Mouse (Mus musculus): ENCODE data around the gene Olfm4. TPM values are rescaled to one million over a fixed set of nuclear protein-coding genes. Genes with fewer than 3 reads are reported as not detected.

Olfm4 gene
- polyA plus RNA-seq, 1 experiment, result 0.28 TPM

DNA sequence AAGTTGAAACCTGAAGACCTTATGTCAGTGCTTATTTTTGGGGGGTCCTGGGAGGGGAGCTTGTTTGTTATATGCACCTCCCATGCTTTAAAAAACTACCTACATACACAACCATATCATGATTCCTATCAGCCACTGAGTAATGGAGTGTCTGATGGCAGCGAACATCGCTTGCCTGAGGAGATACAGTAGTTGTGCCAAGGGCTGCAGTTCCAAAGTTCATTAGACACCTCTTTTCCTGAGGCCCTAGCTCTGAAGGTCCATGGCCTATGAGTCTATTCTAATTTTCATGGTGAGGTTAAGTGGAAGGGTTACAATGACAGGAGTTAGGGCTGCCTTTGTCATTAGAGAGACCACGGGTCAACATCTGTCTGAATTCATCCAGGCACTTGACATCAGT lies 26.5 kb downstream of the Olfm4 start:
- H3K36me3 ChIP-seq (replicated peaks; ENCODE audit: low read length), result no peaks in the 10 kb centered on the region
- H3K9me3 ChIP-seq, result peaks cover 5% of the 10 kb centered on the region; the same call in 1 of the 2 replicates
- TF ChIP-seq GATA1 (IDR thresholded peaks at IDR 0.05; ENCODE audit: borderline replicate concordance, low read length), result no peak
- no peak for TF ChIP-seq FLI1 (IDR thresholded peaks at IDR 0.05; ENCODE audit: low read length)
- no peaks in the 10 kb centered on the region for H3K27me3 ChIP-seq (replicated peaks)
- H3K4me1 ChIP-seq, result no peaks in the 10 kb centered on the region
- no peak overlapping the region for H3K4me3 ChIP-seq (replicated peaks)

DNA sequence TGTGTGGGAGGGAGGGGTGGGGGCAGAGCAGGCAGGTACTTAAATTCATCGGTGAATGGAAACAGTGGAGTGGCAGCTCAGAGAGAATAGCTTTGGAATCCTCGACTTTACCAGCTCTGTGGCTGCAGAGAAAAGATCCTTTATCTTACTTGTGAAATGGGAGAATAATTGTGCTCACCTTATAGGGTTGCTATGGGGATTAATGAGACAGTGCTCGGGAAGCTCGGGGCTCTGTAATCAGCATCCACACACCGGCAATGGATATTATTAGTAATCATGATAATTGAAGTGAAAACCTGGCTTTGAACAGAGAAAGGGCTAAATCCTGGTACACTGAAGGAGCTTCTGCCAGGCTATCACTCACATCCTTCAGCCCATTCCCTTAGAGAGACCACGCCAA lies 31.1 kb downstream of the Olfm4 start:
- no peaks in the 10 kb centered on the region for H3K36me3 ChIP-seq (replicated peaks; ENCODE audit: low read length)
- H3K27me3 ChIP-seq (replicated peaks), result no peaks in the 10 kb centered on the region
- H3K4me3 ChIP-seq (replicated peaks), result no peak overlapping the region
- no peaks in the 10 kb centered on the region for H3K4me1 ChIP-seq
- TF ChIP-seq GATA1 (IDR thresholded peaks at IDR 0.05; ENCODE audit: borderline replicate concordance, low read length), result no peak
- no peak for TF ChIP-seq FLI1 (IDR thresholded peaks at IDR 0.05; ENCODE audit: low read length)
- 0 out of 2 replicates have a peak, but pooled peaks cover 3% of the 10 kb centered on the region for H3K9me3 ChIP-seq

DNA sequence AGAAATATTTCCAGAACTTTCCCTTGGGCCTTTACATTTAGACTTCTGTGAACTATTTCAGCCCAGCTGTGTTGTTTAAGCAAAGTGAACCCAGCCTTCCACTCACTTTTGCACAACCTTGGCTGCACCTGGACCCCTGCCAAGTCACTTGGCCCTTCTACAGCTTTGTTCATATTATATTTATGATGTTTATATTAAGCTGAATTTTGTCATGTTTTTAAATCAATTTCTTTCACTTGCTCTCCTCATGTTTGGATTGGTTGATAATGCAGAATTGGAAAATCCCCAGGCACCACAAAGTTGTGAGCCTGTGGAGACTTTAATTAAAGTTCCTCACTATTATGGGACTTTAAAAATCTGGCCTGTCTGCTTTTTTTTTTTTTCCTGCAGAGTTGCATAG lies 32.2 kb downstream of the Olfm4 start:
- TF ChIP-seq FLI1 (IDR thresholded peaks at IDR 0.05; ENCODE audit: low read length) (no peak), GATA1 (IDR thresholded peaks at IDR 0.05; ENCODE audit: borderline replicate concordance, low read length) (no peak)
- Histone ChIP-seq H3K36me3 (replicated peaks; ENCODE audit: low read length) (no peaks in the 10 kb centered on the region), H3K9me3 (0 out of 2 replicates have a peak, but pooled peaks cover 3% of the 10 kb centered on the region), H3K4me3 (replicated peaks) (no peak overlapping the region), H3K27me3 (replicated peaks) (no peaks in the 10 kb centered on the region), H3K4me1 (no peaks in the 10 kb centered on the region)

DNA sequence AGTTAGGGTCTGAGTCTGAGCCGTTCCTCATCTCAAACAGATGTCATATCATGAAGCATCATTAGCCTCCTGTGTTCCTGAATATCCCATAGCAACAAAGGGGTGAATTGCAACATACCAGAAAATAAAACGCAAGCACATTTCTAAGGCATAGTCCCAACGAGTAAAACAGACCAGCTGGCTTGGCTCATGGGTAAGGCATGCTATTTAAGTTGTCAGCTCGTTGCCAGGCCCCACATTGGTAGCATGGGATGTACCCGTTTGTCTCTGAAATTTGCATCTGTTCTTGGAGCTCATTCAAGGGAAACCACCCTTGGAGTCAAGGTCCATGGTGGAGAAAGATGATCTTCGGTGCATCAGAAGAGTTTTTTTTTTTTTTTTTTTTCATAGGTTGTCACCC lies 42.2 kb downstream of the Olfm4 start:
- H3K4me1 ChIP-seq, result no peaks in the 10 kb centered on the region
- H3K27me3 ChIP-seq (replicated peaks), result no peaks in the 10 kb centered on the region
- TF ChIP-seq FLI1 (IDR thresholded peaks at IDR 0.05; ENCODE audit: low read length) (no peak), GATA1 (IDR thresholded peaks at IDR 0.05; ENCODE audit: borderline replicate concordance, low read length) (no peak)
- H3K9me3 ChIP-seq, result peaks cover 24% of the 10 kb centered on the region; the same call in 1 of the 2 replicates
- no peak overlapping the region for H3K4me3 ChIP-seq (replicated peaks)
- no peaks in the 10 kb centered on the region for H3K36me3 ChIP-seq (replicated peaks; ENCODE audit: low read length)

DNA sequence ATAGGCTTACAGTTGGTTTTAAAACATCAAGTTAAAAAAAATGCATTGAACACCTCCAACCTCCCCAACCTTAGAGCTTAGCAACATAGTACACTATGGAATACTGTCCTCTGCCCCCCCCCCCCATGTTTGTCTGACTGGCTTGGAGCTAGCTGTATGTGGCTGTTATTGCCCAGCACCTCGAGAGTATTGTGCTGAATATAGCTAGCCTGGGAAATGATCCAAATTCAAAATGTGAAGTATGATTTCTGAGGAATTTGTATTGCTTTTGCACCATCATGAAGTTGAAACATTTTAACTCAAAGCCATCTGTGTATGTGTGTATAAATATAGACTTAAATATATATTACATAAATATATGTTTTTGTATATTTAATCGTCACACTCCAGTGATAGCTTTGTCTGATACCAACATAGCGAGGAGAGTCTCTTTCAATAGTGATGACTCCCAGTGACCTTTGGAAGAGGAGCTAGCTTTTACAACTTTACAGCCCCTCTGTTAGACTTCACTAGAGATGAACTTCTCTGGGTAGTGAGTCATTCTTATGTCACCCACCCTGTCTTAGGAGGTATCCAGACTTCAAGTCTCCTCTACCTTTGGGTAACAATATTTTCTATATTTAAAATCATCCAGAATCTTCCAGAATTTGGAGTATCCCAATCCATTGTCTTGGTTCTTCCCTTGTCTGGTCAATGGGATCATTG lies 45.6 kb downstream of the Olfm4 start:
- TF ChIP-seq GATA1 (IDR thresholded peaks at IDR 0.05; ENCODE audit: borderline replicate concordance, low read length) (no peak), FLI1 (IDR thresholded peaks at IDR 0.05; ENCODE audit: low read length) (no peak)
- no peaks in the 10 kb centered on the region for H3K36me3 ChIP-seq (replicated peaks; ENCODE audit: low read length)
- no peaks in the 10 kb centered on the region for H3K4me1 ChIP-seq
- H3K27me3 ChIP-seq (replicated peaks), result no peaks in the 10 kb centered on the region
- H3K4me3 ChIP-seq (replicated peaks), result no peak overlapping the region
- peaks cover 18% of the 10 kb centered on the region; the same call in 1 of the 2 replicates for H3K9me3 ChIP-seq

DNA sequence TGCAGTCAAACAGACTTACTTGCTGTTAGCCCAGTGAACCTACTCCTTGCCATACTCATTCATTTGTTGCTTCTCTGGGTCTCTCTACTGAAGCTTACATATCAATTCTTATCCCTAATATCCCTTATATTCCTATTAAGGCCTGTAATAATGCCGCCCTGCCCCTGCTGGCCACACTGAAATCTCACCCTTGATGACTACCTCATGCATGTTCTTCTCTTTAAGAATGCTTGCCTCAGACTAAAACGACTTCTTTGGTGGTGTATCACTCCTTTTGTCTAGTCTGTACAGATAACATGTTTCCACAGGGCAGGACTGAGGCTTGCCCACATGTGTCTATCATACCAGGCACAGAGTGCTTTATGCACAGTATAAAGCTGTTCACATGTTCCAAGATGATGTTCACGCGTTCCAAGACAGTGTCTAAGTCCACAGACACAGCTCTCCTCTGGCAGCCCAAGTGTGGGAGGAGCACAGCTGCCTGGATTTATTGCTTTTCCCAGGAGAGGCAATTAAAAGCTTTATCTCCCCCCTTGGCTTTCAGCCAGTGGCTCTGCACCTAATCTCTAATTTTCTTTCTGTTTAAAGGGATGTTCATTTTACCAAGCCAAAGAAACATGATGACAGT lies 55.9 kb downstream of the Olfm4 start:
- no peak overlapping the region for H3K4me3 ChIP-seq (replicated peaks)
- H3K4me1 ChIP-seq, result no peaks in the 10 kb centered on the region
- no peaks in the 10 kb centered on the region for H3K36me3 ChIP-seq (replicated peaks; ENCODE audit: low read length)
- H3K27me3 ChIP-seq (replicated peaks), result no peaks in the 10 kb centered on the region
- 0 out of 2 replicates have a peak, but pooled peaks cover 2% of the 10 kb centered on the region for H3K9me3 ChIP-seq
- TF ChIP-seq GATA1 (IDR thresholded peaks at IDR 0.05; ENCODE audit: borderline replicate concordance, low read length), result no peak

DNA sequence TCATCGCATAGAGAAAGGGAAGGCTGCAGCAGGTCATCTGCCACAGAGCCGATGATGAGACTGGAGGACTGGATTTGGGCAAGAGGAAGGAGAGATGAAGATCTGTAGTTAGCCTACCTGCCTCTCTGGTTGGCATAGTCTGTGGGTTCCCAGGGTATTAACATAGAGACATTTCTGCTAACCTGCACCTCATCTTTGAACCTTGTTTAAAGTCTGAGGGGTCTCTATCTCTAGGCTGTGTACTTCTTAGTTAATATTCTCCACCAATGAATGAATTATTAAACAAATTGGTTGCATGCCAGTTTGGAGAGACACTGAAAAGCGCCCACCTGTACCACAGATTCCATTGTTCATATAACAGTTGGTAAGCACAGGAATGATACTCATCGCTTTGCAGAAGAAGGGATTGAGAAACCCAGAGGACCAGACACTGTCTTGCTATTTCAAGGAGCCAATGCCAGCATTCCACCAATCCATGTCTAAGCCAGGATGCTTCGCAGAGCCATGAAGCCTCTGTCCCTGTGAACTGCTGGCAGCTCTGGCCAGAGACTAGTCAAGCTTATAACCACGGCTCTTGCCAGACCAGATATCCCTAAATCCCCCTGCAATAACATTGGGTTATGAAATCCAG lies 62.3 kb downstream of the Olfm4 start:
- peaks cover 21% of the 10 kb centered on the region for H3K9me3 ChIP-seq
- no peaks in the 10 kb centered on the region for H3K27me3 ChIP-seq (replicated peaks)
- no peaks in the 10 kb centered on the region for H3K4me1 ChIP-seq
- no peak overlapping the region for H3K4me3 ChIP-seq (replicated peaks)
- no peaks in the 10 kb centered on the region for H3K36me3 ChIP-seq (replicated peaks; ENCODE audit: low read length)
- TF ChIP-seq GATA1 (IDR thresholded peaks at IDR 0.05; ENCODE audit: borderline replicate concordance, low read length) (no peak), FLI1 (IDR thresholded peaks at IDR 0.05; ENCODE audit: low read length) (no peak)

DNA sequence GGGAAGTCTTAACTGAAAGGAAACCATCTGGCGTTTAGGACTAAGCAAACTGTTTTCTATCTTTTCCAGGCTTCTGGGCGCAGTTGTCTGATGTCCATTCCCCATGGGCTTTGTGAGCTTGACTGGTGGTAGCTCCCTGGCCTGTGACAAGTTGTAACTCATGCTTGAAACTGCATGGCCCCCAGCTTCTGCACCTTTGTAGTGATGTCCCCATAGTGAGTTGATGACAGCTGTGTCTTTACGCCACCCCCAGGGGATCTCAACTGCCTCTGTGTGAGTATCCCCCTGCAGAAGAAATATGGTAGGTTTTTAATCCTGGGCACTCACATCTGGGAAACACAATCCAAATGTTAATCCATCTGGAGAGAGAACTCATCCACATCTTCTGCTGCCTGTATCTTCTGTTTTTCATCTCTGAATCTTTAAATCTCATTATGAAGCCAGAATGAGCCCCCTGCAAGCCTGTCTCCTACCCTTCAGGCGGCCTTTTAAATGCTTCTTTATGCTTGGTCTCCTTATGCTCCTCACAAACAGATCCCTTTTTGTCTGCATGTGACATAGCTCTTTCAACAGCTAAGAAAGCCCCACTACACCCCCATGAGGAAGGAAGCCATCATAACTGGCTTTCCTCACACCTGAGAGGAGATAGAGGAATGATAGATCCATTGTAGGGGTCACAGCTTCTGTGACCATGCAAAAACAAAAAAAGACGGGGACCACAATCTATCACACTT lies 63.7 kb downstream of the Olfm4 start:
- Histone ChIP-seq H3K27me3 (replicated peaks) (no peaks in the 10 kb centered on the region), H3K36me3 (replicated peaks; ENCODE audit: low read length) (no peaks in the 10 kb centered on the region), H3K4me1 (no peaks in the 10 kb centered on the region), H3K9me3 (peaks cover 25% of the 10 kb centered on the region), H3K4me3 (replicated peaks) (no peak overlapping the region)
- no peak for TF ChIP-seq GATA1 (IDR thresholded peaks at IDR 0.05; ENCODE audit: borderline replicate concordance, low read length)
- TF ChIP-seq FLI1 (IDR thresholded peaks at IDR 0.05; ENCODE audit: low read length), result no peak

DNA sequence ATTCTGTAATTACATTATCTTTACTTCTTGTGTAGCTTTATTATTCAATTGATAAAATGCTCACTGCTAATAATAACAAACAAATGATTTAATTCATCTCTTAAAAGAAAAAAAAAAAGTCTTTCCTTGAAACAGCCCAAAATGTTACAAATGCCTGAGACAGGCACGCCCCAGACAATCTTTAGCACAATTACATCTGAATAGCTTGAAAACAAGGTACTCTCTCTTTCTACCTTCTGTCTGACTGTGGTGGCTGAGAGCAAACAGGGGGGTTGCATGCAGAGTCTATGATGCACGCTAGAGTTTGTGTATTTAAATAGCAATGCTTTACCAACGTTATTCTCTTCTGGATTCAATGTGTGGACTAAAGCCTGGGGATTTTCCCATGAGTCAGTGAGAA lies 71.8 kb downstream of the Olfm4 start:
- peaks cover 18% of the 10 kb centered on the region for H3K9me3 ChIP-seq
- TF ChIP-seq GATA1 (IDR thresholded peaks at IDR 0.05; ENCODE audit: borderline replicate concordance, low read length) (no peak), FLI1 (IDR thresholded peaks at IDR 0.05; ENCODE audit: low read length) (no peak)
- no peaks in the 10 kb centered on the region for H3K27me3 ChIP-seq (replicated peaks)
- no peaks in the 10 kb centered on the region for H3K36me3 ChIP-seq (replicated peaks; ENCODE audit: low read length)
- no peak overlapping the region for H3K4me3 ChIP-seq (replicated peaks)
- H3K4me1 ChIP-seq, result no peaks in the 10 kb centered on the region
